In genomic region chr1:106579768-106580167, GRCm38 (mm10) we compare ENCODE assay signal across 17 mouse cellular contexts.
"Had no signal": no experiment of that assay in that cellular context is flagged by ENCODE, and none has a peak within 500 bp of the region (broad histone marks: within the 10 kb centered on the region; RNA-seq: fewer than 3 reads in every experiment).

No protein-coding gene starts in this region.

- DNase-seq: gastrocnemius, adult 2 months; gastrocnemius, postnatal 10 days; gastrocnemius, postnatal 25 days; heart, adult 2 months; heart, postnatal 14 days; heart, postnatal 36 days; kidney, adult 11 months; kidney, adult 2 months; kidney, adult 9 months; kidney, postnatal 14 days; kidney, postnatal 36 days; layer of hippocampus, adult 9-11 months; layer of hippocampus, postnatal 36 days; liver; liver, embryonic 13.5 days had no signal

- ATAC-seq: hindbrain, postnatal 0 days; intestine, embryonic 16.5 days had no signal
